Mouse (Mus musculus) intestine, embryonic 15.5 days (tissue): ENCODE data around the gene Btd. TPM values are rescaled to one million over a fixed set of nuclear protein-coding genes. Genes with fewer than 3 reads are reported as not detected.

ENCODE experiments used
- ATAC-seq: fragments of 200-750 bp; cut with Nextera tagmentation; 2 replicates; pipeline ENCODE4 v1.8.0; 2017; ENCODE audit warnings: moderate TSS enrichment, moderate library complexity
- H3K27ac ChIP-seq: fragments of 300-500 bp; sonication (generic); 2 replicates; pipeline ENCODE4 v1.5.1; 2015; ENCODE audit warnings: mild to moderate bottlenecking, inconsistent platforms
- H3K27me3 ChIP-seq: fragments of 300-500 bp; sonication (generic); replicated peaks from 2 replicates; pipeline ENCODE4 v1.6.1; 2015; ENCODE audit warnings: inconsistent platforms
- H3K36me3 ChIP-seq: fragments of 300-500 bp; sonication (generic); 2 replicates; pipeline ENCODE4 v1.6.1; 2015; ENCODE audit warnings: inconsistent platforms
- H3K4me1 ChIP-seq: fragments of 300-500 bp; sonication (generic); replicated peaks from 2 replicates; pipeline ENCODE4 v1.6.1; 2015; ENCODE audit warnings: inconsistent platforms
- H3K4me2 ChIP-seq: fragments of 300-500 bp; sonication (generic); replicated peaks from 2 replicates; pipeline ENCODE4 v1.6.1; 2015; ENCODE audit warnings: mild to moderate bottlenecking, inconsistent platforms
- H3K4me3 ChIP-seq: fragments of 300-500 bp; sonication (generic); replicated peaks from 2 replicates; pipeline ENCODE4 v1.5.1; 2015; ENCODE audit warnings: inconsistent platforms
- H3K9ac ChIP-seq: fragments of 300-500 bp; sonication (generic); 2 replicates; pipeline ENCODE4 v1.6.1; 2015; ENCODE audit warnings: inconsistent platforms
- H3K9me3 ChIP-seq: fragments of 300-500 bp; sonication (generic); 2 replicates; pipeline ENCODE4 v1.6.1; 2016; ENCODE audit warnings: inconsistent platforms
- WGBS: fragments of 180-500 bp; shearing (Covaris S2); methylation state at CpG from one replicate; pipeline ENCODE4 v1.1.7; 2015; 5-methylcytosine and 5-hydroxymethylcytosine counted together
- polyA plus RNA-seq: library from polyadenylated mRNA; unstranded; fragments of >200 nt; fragmentation: Nextera tagmentation; extraction: Ambion mirVana; gene quantifications from 2 replicates; pipeline ENCODE4 v1.2.1, GENCODE M21; 2015

Gene Btd
- polyA plus RNA-seq, 1 experiment from 2014 or later: 27.6 TPM

DNA sequence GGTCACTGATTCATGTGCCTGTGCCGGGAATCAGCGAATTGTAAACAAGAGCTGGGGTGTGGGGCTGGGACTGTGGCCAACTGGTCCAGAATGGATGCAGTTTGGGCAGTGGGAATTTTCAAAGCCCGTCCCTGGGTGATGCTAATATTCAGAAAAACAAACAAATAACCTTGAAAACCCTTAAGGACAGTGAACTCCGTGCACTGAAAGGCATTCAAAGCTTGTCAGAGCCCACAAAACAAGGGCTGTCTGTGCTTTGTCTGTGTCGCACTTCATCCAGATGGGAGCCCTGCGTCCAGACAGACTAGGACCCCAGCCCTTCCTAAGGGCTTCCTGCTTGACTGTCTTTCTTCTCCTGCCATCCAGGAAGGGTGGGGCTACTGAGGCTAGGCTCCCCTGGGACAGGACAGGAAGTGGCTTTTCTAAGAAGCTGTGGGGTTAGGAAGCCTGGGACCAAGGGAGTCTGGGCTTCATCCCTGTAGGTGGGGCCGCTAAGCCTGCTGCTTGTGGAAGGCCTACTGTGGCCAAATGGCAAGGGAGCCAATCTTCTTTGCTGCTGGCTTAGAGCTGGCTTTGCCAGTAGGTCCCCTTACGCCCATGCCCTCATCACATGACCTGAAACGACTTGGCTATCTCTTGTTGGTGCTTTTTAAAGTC is 21.9 kb downstream of the Btd start:
- Histone ChIP-seq H3K36me3 (no peaks in the 10 kb centered on the region), H3K9ac (no peak overlapping the region; the same call in 1 of the 2 replicates), H3K27me3 (no peaks in the 10 kb centered on the region), H3K27ac (peak overlapping the region; percentile 98), H3K4me3 (peak overlapping the region; percentile 31; the same call in 1 of the 2 replicates), H3K9me3 (no peaks in the 10 kb centered on the region), H3K4me1 (peaks cover 52% of the 10 kb centered on the region), H3K4me2 (peak overlapping the region; percentile 74)
- WGBS: 26% methylated on average over 9 of the region's 9 CpGs
- ATAC-seq: peak; percentile 54

DNA sequence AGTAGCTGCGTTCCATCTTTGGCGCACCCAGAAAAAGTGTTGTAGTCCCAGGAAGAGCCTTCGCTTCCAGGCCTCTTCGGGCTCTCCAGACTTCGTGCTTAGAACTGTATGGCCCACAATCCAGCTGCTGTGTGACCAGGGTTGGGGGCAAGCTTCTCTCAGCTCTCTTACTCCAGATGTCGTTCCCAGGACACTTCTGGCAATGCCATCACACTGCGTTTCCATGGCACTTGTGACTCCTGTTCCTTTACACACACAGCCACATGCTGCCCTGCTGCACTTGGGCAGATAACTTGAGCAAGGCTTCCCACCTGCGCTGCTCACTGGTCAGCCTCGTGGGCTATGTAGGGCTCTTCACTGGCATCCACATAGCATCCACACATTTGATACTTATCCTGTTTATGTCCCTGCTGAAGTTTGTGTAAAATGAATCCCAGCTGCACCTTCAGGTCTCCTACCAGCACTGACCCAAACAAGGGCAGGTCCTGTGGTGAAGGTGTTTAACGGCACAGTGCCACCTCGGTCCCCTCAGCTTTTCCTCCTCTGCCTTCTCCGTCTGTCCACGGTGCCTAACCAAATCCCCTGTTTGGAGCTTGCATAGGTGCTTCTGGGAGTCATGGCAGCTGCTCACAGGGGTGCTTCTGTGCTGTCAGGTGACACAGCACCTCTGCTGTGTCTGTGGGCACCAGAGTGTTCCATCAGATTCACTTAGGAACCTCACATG is 22.7 kb downstream of the Btd start:
- H3K4me3 ChIP-seq: no peak overlapping the region
- no peaks in the 10 kb centered on the region for H3K27me3 ChIP-seq
- H3K36me3 ChIP-seq: no peaks in the 10 kb centered on the region
- 81% methylated on average over 13 of the region's 13 CpGs for WGBS
- peak overlapping the region; percentile 98 for H3K27ac ChIP-seq
- no peak for ATAC-seq
- H3K9ac ChIP-seq: no peak overlapping the region
- no peak overlapping the region for H3K4me2 ChIP-seq
- no peaks in the 10 kb centered on the region for H3K9me3 ChIP-seq
- H3K4me1 ChIP-seq: peaks cover 52% of the 10 kb centered on the region

DNA sequence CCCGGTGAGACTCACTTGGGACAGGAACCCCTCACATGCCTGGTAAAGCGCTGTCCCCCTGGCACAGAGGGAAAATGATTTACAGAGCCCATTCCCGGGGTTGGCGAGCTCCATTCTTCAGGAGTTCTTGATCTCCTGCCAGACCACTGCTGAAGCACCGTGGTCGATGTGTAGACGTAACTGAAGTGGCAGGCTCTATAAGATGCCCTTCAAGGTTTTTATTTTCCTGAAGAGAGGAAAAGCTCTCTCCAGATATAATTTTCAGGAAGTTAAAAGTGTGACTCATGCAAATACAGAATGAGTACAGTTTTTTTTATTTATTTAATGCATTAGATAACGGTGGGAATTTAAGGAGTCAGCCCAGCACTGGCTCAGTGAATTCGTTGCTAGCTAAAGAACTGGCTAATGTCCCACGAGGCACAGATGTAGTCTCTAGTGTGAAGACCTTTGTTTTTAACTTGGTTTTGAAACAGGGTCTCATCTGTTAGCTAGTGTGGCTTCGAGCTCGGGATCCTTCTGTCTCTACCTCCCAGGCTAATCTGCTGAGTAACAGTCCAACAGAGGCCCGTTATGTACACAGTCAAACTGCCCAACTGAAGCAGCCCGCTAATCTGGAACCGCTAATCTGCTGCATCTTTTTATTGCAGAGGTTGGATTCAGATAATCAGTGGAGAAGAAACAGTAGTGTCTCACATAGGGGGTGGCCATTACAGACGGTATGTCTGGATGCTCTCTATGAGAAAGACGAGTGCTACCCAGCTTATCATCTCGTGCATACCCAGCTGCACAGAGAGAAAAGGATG is 23.5 kb downstream of the Btd start:
- Histone ChIP-seq H3K4me3 (no peak overlapping the region), H3K36me3 (no peaks in the 10 kb centered on the region), H3K9ac (no peak overlapping the region), H3K27me3 (no peaks in the 10 kb centered on the region), H3K9me3 (no peaks in the 10 kb centered on the region), H3K4me2 (no peak overlapping the region), H3K4me1 (peaks cover 55% of the 10 kb centered on the region), H3K27ac (peak overlapping the region; percentile 48)
- WGBS: 48% methylated on average over 18 of the region's 18 CpGs
- ATAC-seq: no peak

DNA sequence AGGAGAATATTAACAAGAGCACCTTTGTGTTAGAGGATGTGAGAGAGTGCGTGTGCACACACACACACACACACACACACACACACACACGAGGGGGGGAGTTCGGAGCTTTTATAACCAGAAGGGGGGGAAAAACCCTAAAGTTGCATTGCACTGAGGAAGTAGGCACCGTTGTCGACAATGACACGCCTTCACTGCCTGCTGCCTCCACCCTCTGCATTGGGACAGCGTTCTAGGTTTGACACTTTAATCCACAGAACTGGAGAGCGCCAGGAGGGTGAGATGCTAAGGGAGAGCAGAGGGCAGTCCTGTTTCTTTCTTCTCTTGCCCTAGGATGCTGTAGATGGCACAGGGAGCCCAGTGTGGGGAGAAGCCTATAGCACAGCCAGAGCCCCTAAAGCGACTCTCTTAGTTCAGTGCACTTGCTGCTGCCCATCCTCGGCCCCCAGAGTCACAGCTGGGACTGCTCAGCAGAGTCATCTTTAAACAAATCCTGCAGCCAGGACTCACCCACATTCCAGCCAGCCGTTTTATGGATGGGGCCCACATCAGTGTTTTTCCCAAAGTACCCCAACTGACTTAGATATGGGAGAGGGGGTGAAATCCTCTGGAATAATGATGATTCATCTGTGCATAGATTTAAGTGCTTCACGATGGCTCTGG is 24.2 kb downstream of the Btd start:
- Histone ChIP-seq H3K4me3 (no peak overlapping the region), H3K9me3 (no peaks in the 10 kb centered on the region), H3K4me1 (peaks cover 57% of the 10 kb centered on the region), H3K27me3 (no peaks in the 10 kb centered on the region), H3K27ac (peak overlapping the region; percentile 48), H3K9ac (no peak overlapping the region), H3K4me2 (peak overlapping the region; percentile 19; the same call in 1 of the 2 replicates), H3K36me3 (no peaks in the 10 kb centered on the region)
- 40% methylated on average over 12 of the region's 12 CpGs for WGBS
- ATAC-seq: no peak

DNA sequence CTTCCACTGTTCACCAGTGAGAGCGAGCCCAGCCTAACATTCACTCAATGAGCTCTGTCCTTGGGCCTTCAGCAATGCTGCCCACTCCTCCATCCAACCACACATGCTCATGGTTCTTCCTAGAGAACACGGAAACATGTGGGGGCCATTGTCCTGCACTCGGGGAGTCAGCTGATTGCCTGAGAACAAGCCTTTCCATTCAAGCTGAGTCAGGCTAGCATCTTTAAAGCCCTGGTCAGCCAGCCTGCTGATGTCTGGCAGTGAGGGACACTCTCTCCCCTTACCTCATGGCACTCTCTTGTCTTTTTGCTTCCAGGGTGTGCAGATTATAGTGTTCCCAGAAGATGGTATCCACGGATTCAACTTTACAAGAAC is 24.7 kb downstream of the Btd start:
- Histone ChIP-seq H3K9me3 (no peaks in the 10 kb centered on the region), H3K36me3 (no peaks in the 10 kb centered on the region), H3K4me1 (peaks cover 53% of the 10 kb centered on the region), H3K9ac (no peak overlapping the region), H3K27me3 (no peaks in the 10 kb centered on the region), H3K27ac (peak overlapping the region; percentile 48; the same call in 1 of the 2 replicates), H3K4me3 (no peak overlapping the region), H3K4me2 (peak overlapping the region; percentile 19; the same call in 1 of the 2 replicates)
- ATAC-seq: no peak
- WGBS: 57% methylated on average over 4 of the region's 4 CpGs

DNA sequence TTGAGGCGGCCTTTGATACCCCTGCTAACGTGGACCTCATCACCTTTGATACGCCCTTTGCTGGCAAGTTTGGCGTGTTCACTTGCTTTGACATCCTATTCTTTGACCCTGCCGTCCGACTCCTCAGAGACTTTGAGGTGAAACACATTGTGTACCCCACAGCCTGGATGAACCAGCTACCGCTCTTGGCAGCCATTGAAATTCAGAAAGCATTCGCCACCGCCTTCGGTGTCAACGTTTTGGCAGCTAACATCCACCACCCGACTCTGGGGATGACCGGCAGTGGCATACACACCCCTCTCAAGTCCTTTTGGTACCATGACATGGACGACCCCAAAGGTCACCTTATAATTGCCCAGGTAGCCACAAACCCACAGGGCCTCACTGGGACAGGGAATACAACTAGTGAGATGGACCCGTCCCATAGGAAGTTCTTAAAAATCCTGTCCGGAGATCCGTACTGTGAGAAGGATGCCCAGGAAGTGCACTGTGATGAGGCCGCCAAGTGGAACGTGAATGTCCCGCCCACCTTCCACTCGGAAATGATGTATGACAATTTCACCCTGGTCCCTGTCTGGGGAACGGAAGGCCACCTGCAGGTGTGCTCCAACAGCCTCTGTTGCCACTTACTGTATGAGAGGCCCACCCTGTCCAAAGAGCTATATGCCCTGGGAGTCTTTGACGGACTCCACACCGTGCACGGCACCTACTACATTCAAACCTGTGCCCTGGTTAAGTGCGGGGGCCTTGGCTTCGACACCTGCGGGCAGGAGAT is 26.3 kb downstream of the Btd start:
- WGBS: 95% methylated on average over 28 of the region's 28 CpGs
- no peak for ATAC-seq

DNA sequence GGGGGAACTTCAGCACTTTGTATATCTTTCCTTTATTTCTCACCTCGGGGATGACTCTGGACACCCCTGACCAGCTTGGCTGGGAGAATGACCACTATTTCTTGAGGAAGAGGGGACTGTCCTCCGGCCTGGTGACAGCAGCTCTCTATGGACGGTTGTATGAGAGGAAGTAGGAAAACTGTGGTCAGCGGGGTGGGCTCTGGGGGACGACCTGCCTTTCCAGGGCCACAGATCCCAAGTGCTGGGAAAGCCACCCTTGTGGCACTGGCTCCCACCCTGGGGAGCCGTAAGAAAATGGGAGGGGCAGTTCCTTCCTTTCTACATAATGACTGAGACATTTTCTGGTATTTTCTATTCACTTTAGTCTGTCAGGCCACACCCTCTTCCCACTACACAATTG is 26.9 kb downstream of the Btd start:
- 84% methylated on average over 6 of the region's 6 CpGs for WGBS

More for the DNA sequence above, 26.3 kb downstream of the Btd start:
- H3K36me3 ChIP-seq: no peaks in the 10 kb centered on the region
- H3K4me3 ChIP-seq: no peak overlapping the region
- no peaks in the 10 kb centered on the region for H3K27me3 ChIP-seq
- no peak overlapping the region for H3K4me2 ChIP-seq
- no peak overlapping the region for H3K27ac ChIP-seq
- H3K9me3 ChIP-seq: no peaks in the 10 kb centered on the region
- H3K9ac ChIP-seq: no peak overlapping the region
- H3K4me1 ChIP-seq: peaks cover 46% of the 10 kb centered on the region

DNA sequence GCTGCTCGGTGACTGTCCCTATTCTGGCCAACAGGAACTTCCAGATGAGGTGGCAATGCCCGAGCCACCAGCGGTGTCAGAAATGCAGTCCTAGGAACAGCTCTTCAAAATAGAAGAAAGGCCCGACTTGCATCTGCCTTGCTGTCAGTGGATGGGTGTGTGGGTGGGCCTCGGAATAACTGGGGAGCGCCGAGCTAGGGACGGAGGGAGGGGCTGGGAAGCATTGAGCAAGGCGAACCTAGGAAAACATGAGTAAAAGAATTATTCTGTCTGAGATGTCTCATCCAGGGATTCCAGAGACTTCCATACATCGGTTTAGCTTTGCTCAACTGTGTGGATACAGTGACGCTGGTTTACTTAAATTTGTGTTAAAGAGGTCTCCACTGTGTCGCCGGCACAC is 27.5 kb downstream of the Btd start:
- no peaks in the 10 kb centered on the region for H3K36me3 ChIP-seq
- H3K4me1 ChIP-seq: peaks cover 34% of the 10 kb centered on the region
- H3K9ac ChIP-seq: no peak overlapping the region
- H3K4me3 ChIP-seq: no peak overlapping the region
- no peak overlapping the region for H3K27ac ChIP-seq
- no peaks in the 10 kb centered on the region for H3K27me3 ChIP-seq
- no peak for ATAC-seq
- no peak overlapping the region for H3K4me2 ChIP-seq
- no peaks in the 10 kb centered on the region for H3K9me3 ChIP-seq
- WGBS: 86% methylated on average over 13 of the region's 13 CpGs

More for the DNA sequence above, 26.9 kb downstream of the Btd start:
- H3K27ac ChIP-seq: no peak overlapping the region
- H3K4me1 ChIP-seq: peaks cover 40% of the 10 kb centered on the region
- ATAC-seq: no peak
- H3K36me3 ChIP-seq: no peaks in the 10 kb centered on the region
- no peaks in the 10 kb centered on the region for H3K27me3 ChIP-seq
- no peaks in the 10 kb centered on the region for H3K9me3 ChIP-seq
- H3K4me2 ChIP-seq: no peak overlapping the region
- no peak overlapping the region for H3K4me3 ChIP-seq
- no peak overlapping the region for H3K9ac ChIP-seq

DNA sequence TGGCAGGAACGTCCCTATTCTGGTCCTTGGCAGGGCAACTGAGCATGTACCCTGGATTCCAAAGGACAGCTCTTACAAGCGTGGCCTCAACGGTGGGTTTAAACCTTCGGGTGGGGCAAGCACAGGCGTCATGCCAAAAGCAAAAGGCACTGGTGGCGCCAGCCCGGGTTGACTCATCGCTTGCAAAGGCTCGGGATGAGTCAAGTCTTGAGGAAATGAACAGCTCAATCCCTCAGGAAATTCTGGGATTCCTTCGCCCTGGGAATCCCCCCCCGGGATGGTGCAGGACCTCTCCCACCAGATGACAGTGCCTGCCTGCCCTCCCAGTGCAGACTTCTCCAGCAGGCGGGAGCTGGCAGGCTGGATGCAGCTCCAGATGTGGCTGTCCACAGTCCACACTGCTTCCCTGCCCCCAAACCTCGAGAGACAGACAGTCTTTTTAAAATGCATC is 28.4 kb downstream of the Btd start:
- Histone ChIP-seq H3K27me3 (no peaks in the 10 kb centered on the region), H3K4me2 (0 out of 2 replicates have a peak overlapping the region, but pooled peaks have one; percentile 22), H3K9ac (no peak overlapping the region), H3K36me3 (no peaks in the 10 kb centered on the region), H3K27ac (peak overlapping the region; percentile 77), H3K9me3 (no peaks in the 10 kb centered on the region), H3K4me1 (peaks cover 26% of the 10 kb centered on the region), H3K4me3 (no peak overlapping the region)
- ATAC-seq: peak; percentile 67; the same call in 1 of the 2 replicates
- WGBS: 48% methylated on average over 13 of the region's 13 CpGs

DNA sequence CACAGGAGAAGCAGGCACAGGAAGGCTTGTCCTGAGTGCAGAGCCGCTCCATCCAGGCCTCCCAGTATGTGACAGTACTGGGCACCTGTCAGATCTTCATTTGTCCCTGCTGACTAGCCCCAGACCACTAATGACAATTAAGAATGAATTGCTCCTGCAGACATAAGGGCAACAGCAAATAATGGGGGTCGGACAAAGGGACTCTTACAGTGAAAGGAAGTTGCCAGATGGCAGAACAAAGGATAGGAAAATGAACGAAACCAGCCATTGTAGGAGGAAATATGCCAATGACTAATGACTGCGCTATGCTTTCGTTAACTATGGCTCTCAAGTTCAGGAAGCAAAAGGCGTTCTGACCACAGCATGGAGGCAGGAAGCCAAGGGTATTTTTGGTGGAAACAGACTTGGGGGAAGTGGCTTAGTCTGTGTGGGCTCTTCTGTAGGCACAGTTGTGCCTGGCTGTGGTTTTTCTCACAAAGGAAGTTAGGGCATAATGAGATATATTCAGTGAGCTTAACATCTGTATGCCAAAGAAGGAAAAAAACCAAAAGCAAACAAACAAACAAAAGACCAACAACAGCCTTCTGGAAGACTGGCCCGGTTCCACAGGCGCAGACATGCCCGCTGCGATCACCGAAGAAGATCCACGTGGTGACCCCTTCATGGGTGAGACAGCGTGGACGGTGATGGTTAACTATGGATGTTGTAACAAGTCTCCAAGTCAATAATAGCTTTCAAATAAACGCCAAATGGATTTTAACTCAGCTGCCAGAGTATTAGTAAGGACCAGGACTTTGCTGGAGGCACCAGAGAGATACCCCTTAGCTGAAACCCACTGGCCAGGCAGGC is 29.0 kb downstream of the Btd start:
- 77% methylated on average over 15 of the region's 15 CpGs for WGBS
- Histone ChIP-seq H3K4me2 (no peak overlapping the region), H3K27me3 (no peaks in the 10 kb centered on the region), H3K4me3 (no peak overlapping the region), H3K9me3 (no peaks in the 10 kb centered on the region), H3K4me1 (peaks cover 20% of the 10 kb centered on the region), H3K27ac (peak overlapping the region; percentile 77), H3K36me3 (no peaks in the 10 kb centered on the region), H3K9ac (no peak overlapping the region)
- no peak for ATAC-seq
